Mouse (Mus musculus): ENCODE measurements at regions not wholly inside any gene's neighbourhood (a gene's known extent, or its start where the extent isn't known, plus 50 kb on each side); places are given as distances from the start of the nearest gene placed in this dataset.

DNA sequence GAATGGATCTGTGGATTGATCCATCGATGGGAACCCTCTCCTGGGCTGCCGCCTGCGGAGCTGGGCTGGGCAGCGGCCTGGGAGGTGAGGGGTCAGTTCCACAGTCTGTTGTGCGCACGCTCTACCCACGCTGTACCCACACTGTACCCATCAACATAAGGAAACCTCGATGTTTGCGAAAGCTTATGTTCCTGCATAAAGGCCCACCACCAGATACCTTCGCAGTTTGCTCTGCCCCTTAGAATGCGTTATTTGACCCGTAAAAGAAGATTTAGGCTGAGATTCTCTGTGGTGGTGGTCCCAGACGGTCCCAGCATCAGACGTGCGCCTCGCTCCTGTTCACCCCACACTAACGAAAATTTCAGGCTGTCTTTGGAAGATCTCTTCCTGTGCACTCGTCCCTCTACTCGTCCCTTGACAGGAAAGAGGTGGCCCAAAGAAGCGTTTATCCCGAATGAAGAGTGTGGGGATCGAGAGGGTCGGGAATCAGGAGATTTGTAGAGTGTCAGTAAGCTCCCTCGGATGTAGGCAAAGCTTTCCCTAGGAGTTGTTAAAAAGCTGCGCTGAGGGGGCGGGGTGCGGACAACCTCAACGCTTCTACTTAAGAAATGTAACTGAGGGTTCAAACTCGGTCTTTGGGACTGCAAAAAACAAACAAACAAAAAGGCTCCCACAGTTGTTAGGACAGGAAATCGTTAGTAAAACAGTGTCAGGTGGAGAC is 123.9 kb downstream of the Tmem161b start:
- Histone ChIP-seq H3K27ac (ENCODE audit: low read depth, low read length) (peak overlapping the region; percentile 98), H3K4me1 (ENCODE audit: control insufficient read depth, insufficient read depth, low read length) (peaks cover 38% of the 10 kb centered on the region), H3K36me3 (ENCODE audit: control insufficient read depth, insufficient read depth, low read length) (no peaks in the 10 kb centered on the region), H3K4me2 (ENCODE audit: low read length) (peak overlapping the region; percentile 90), H3K9me3 (replicated peaks; ENCODE audit: control insufficient read depth, low read length) (no peaks in the 10 kb centered on the region), H3K4me3 (ENCODE audit: low read depth, low read length) (peak overlapping the region; percentile 30), H3K9ac (ENCODE audit: low read length) (peak overlapping the region; percentile 81), H3K27me3 (replicated peaks; ENCODE audit: control insufficient read depth, insufficient read depth, low read length) (no peaks in the 10 kb centered on the region)
- under 1% methylated on average over 30 of the region's 30 CpGs for WGBS
- ATAC-seq (no peak), DNase-seq (ENCODE audit: low spot score) (peak; percentile 83)

DNA sequence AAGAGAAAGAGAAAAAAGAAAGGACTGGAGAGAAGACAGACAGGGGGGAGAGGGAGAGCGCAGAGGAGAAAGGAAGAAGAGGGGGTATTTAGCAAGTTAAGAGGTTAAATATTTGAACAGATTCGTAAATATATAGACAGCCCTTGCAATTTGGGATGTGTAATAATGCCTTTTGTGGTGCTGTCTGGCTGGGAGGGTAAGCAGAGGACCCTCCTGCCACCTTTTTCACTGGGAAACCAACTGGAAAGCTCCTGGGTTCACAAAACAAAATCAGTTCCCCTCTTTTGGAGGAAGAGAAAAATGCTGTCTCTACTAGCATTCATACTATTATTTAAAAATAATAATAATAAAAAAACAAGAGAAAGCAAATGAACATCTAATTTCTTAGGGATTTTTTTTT is 124.5 kb downstream of the Tmem161b start:
- H3K4me3 ChIP-seq (ENCODE audit: low read depth, low read length), result peak overlapping the region; percentile 30
- H3K27me3 ChIP-seq (replicated peaks; ENCODE audit: control insufficient read depth, insufficient read depth, low read length), result no peaks in the 10 kb centered on the region
- peak overlapping the region; percentile 81 for H3K9ac ChIP-seq (ENCODE audit: low read length)
- ATAC-seq (no peak), DNase-seq (ENCODE audit: low spot score) (no peak)
- peaks cover 39% of the 10 kb centered on the region for H3K4me1 ChIP-seq (ENCODE audit: control insufficient read depth, insufficient read depth, low read length)
- H3K9me3 ChIP-seq (replicated peaks; ENCODE audit: control insufficient read depth, low read length), result no peaks in the 10 kb centered on the region
- WGBS, result 0% methylated on average over 2 of the region's 2 CpGs
- peak overlapping the region; percentile 90 for H3K4me2 ChIP-seq (ENCODE audit: low read length)
- H3K27ac ChIP-seq (ENCODE audit: low read depth, low read length), result peak overlapping the region; percentile 98
- no peaks in the 10 kb centered on the region for H3K36me3 ChIP-seq (ENCODE audit: control insufficient read depth, insufficient read depth, low read length)

DNA sequence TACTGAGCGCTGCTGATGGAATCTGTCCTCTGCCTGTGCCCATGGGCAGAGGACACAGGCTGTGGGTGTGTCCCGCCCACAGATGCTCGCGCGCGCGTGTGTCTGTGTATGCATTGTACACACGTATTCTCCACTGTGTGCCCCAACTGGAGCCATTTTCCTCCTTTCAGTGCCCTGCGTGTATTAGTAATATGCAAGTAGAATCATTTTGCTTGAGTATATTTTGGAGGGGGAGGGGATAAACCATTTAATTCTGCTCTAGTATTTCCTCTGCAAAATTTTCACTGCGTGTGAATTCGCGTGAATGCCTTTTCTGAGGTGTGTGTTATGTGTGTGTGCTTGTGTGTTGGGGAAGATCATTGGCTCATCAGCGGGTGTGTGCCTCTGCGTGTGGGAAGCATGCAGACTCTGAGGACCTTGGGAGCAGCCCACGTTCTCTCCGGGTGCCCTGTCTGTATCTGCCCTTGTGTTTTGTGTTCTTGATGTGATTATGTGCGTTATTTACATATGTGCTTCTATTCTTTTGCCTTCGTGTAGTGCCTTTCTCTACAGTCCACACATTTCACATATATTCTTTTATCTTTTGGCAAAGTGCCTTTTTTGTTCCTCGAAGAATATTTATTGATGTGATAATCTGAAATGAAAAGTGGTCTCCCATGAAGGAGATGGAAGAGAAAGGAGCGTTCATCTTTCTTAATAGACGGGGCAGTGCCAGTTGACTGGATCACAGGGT is 125.3 kb downstream of the Tmem161b start:
- DNase-seq (ENCODE audit: low spot score), result peak; percentile 79
- Histone ChIP-seq H3K27me3 (replicated peaks; ENCODE audit: control insufficient read depth, insufficient read depth, low read length) (no peaks in the 10 kb centered on the region), H3K27ac (ENCODE audit: low read depth, low read length) (peak overlapping the region; percentile 98), H3K9ac (ENCODE audit: low read length) (peak overlapping the region; percentile 81), H3K4me3 (ENCODE audit: low read depth, low read length) (peak overlapping the region; percentile 28), H3K9me3 (replicated peaks; ENCODE audit: control insufficient read depth, low read length) (no peaks in the 10 kb centered on the region), H3K36me3 (ENCODE audit: control insufficient read depth, insufficient read depth, low read length) (no peaks in the 10 kb centered on the region), H3K4me2 (ENCODE audit: low read length) (peak overlapping the region; percentile 90), H3K4me1 (ENCODE audit: control insufficient read depth, insufficient read depth, low read length) (peaks cover 39% of the 10 kb centered on the region)
- WGBS, result under 1% methylated on average over 21 of the region's 21 CpGs
- peak; percentile 25 for ATAC-seq

DNA sequence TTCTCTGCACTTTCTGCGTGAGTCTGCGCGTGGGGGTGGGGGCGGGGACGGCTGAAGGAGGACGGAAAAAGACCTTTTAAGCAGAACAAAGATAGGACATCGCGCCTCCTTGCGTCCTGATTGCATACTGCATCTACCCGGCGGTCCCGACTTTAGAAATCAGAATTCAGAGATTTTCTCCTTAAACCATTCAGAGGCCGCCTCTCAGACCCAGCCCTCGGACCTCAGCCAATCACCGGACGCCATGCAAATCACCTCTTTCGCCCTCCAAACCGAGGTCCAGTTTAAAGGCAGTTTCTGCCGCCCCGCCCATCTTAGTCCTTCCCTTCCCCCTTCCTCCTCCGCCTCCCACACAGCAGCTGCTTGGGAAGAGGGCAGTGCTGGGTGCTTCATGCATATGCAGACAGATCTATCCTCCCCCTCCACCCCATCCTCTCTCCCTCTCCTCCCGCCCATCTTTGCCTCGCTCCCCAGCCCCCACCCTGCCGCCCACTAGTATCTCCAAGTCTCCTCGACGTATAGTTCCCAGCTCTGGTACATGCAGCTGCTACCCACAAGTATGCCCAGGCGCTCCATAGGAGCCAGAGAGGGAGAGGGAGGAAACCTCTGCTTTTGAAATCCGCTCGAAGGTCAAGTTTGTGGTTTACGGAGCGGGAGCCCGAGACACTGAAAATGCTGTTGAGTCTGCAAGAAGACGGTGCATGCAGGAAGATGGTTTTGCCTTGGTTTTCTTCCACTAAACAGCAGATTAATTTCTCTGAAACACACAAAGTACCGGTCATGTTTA is 126.0 kb downstream of the Tmem161b start:
- H3K4me2 ChIP-seq (ENCODE audit: low read length), result peak overlapping the region; percentile 90
- peak overlapping the region; percentile 46 for H3K4me3 ChIP-seq (ENCODE audit: low read depth, low read length)
- DNase-seq (ENCODE audit: low spot score) (peak; percentile 99), ATAC-seq (peak; percentile 95)
- peak overlapping the region; percentile 98 for H3K27ac ChIP-seq (ENCODE audit: low read depth, low read length)
- peak overlapping the region; percentile 95 for H3K9ac ChIP-seq (ENCODE audit: low read length)
- peaks cover 38% of the 10 kb centered on the region for H3K4me1 ChIP-seq (ENCODE audit: control insufficient read depth, insufficient read depth, low read length)
- no peaks in the 10 kb centered on the region for H3K9me3 ChIP-seq (replicated peaks; ENCODE audit: control insufficient read depth, low read length)
- under 1% methylated on average over 33 of the region's 34 CpGs for WGBS
- H3K36me3 ChIP-seq (ENCODE audit: control insufficient read depth, insufficient read depth, low read length), result no peaks in the 10 kb centered on the region
- H3K27me3 ChIP-seq (replicated peaks; ENCODE audit: control insufficient read depth, insufficient read depth, low read length), result no peaks in the 10 kb centered on the region

DNA sequence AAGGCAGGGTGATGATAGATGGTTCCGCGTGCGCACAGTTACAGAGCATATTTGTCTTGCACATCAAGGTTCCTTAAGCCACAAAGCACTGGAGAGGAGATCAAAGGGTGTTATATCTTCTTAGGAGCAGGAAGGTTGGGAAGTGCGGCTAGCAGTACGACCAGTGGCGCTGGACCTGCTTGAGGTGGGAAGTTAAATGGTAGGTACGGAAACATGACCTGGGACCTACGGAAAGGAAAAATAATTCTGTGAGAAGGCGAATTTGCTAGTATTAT is 126.5 kb downstream of the Tmem161b start:
- Histone ChIP-seq H3K9ac (ENCODE audit: low read length) (peak overlapping the region; percentile 95), H3K27ac (ENCODE audit: low read depth, low read length) (peak overlapping the region; percentile 98), H3K9me3 (replicated peaks; ENCODE audit: control insufficient read depth, low read length) (no peaks in the 10 kb centered on the region), H3K4me3 (ENCODE audit: low read depth, low read length) (peak overlapping the region; percentile 46), H3K36me3 (ENCODE audit: control insufficient read depth, insufficient read depth, low read length) (no peaks in the 10 kb centered on the region), H3K4me1 (ENCODE audit: control insufficient read depth, insufficient read depth, low read length) (peaks cover 33% of the 10 kb centered on the region), H3K4me2 (ENCODE audit: low read length) (peak overlapping the region; percentile 90), H3K27me3 (replicated peaks; ENCODE audit: control insufficient read depth, insufficient read depth, low read length) (no peaks in the 10 kb centered on the region)
- ATAC-seq (peak; percentile 0), DNase-seq (ENCODE audit: low spot score) (no peak)
- WGBS, result 0% methylated on average over 9 of the region's 9 CpGs

DNA sequence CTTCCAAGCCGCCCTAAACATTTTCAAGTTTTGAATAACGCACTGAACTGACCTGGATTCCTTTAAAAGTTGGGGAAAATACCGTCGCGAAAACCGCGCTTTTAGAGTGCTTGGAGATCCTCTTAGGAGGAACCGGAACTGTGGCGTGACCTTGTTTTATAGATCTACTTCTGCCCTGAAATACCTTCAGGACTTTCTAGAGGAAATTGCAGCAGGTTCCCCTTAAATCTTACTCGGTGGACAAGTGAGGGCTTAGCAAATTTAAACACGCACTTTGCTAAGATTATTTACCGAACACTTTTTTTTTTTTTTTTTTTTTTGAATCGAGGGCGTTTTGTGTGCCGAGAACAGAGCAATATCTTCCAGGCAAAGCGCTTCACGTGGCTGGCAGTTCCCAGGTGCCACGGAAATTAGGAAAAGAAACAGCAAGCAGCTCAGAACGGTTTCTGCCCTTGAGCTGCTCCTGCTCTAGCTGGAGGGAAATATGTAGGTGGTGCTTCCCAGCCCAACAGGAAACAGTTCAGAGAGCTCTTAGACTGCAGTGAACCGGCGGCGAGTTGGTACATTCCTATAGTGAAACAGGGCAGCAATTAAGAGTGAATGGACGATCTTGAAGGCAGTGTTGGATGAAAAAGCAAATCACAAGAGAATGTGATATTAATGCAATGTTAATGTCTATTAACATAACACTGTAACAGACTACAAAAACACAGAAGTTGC is 127.1 kb downstream of the Tmem161b start:
- DNase-seq (ENCODE audit: low spot score), result peak; percentile 88
- Histone ChIP-seq H3K27me3 (replicated peaks; ENCODE audit: control insufficient read depth, insufficient read depth, low read length) (no peaks in the 10 kb centered on the region), H3K4me2 (ENCODE audit: low read length) (peak overlapping the region; percentile 90), H3K36me3 (ENCODE audit: control insufficient read depth, insufficient read depth, low read length) (no peaks in the 10 kb centered on the region), H3K4me3 (ENCODE audit: low read depth, low read length) (peak overlapping the region; percentile 46), H3K27ac (ENCODE audit: low read depth, low read length) (peak overlapping the region; percentile 98), H3K9ac (ENCODE audit: low read length) (peak overlapping the region; percentile 95), H3K9me3 (replicated peaks; ENCODE audit: control insufficient read depth, low read length) (no peaks in the 10 kb centered on the region), H3K4me1 (ENCODE audit: control insufficient read depth, insufficient read depth, low read length) (peaks cover 28% of the 10 kb centered on the region)
- under 1% methylated on average over 23 of the region's 23 CpGs for WGBS
- ATAC-seq, result no peak

DNA sequence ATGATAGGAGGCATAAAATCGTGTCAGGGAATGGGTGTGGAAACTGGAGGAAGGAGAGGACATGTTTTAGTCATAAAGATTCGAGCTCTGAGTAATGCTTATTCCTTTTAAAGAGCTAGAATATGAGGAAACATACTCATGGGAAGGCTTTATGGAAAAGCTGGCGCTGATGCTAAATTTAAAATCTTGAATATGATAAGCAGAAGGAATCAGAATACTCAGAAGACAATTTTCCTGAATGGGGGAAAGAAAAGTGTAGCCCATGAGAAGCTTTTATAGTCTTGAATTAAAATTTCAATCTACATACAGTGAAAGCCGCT is 127.6 kb downstream of the Tmem161b start:
- H3K4me2 ChIP-seq (ENCODE audit: low read length), result peak overlapping the region; percentile 90
- H3K27me3 ChIP-seq (replicated peaks; ENCODE audit: control insufficient read depth, insufficient read depth, low read length), result no peaks in the 10 kb centered on the region
- no peaks in the 10 kb centered on the region for H3K36me3 ChIP-seq (ENCODE audit: control insufficient read depth, insufficient read depth, low read length)
- 15% methylated on average over 4 of the region's 4 CpGs for WGBS
- ATAC-seq (no peak), DNase-seq (ENCODE audit: low spot score) (no peak)
- H3K9me3 ChIP-seq (replicated peaks; ENCODE audit: control insufficient read depth, low read length), result no peaks in the 10 kb centered on the region
- peak overlapping the region; percentile 95 for H3K9ac ChIP-seq (ENCODE audit: low read length)
- peak overlapping the region; percentile 98 for H3K27ac ChIP-seq (ENCODE audit: low read depth, low read length)
- H3K4me1 ChIP-seq (ENCODE audit: control insufficient read depth, insufficient read depth, low read length), result peaks cover 23% of the 10 kb centered on the region
- peak overlapping the region; percentile 46 for H3K4me3 ChIP-seq (ENCODE audit: low read depth, low read length)

DNA sequence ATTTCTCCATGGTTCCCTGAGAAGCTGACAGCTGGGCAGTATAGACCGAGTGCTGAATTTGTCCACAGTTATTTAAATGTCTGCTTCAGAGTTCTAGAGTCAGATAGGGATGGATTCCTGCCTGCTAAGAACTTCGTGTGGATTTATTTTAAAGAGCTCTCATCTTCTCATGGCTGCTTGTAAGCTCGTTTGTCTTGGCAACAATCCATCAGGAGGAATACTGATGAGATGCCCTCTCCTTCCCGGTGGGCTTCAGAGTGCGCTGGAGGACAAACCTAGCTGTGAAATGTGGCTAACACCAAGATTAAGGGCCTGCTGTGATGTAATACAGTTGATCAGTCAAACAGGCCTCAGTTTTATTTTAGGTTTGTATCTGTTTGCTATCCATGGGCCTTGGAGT is 128.7 kb downstream of the Tmem161b start:
- WGBS, result 31% methylated on average over 5 of the region's 5 CpGs
- Histone ChIP-seq H3K36me3 (ENCODE audit: control insufficient read depth, insufficient read depth, low read length) (no peaks in the 10 kb centered on the region), H3K4me2 (ENCODE audit: low read length) (peak overlapping the region; percentile 90), H3K27ac (ENCODE audit: low read depth, low read length) (peak overlapping the region; percentile 98; the same call in 1 of the 2 replicates), H3K4me1 (ENCODE audit: control insufficient read depth, insufficient read depth, low read length) (peaks cover 18% of the 10 kb centered on the region), H3K4me3 (ENCODE audit: low read depth, low read length) (no peak overlapping the region), H3K9ac (ENCODE audit: low read length) (no peak overlapping the region), H3K9me3 (replicated peaks; ENCODE audit: control insufficient read depth, low read length) (no peaks in the 10 kb centered on the region), H3K27me3 (replicated peaks; ENCODE audit: control insufficient read depth, insufficient read depth, low read length) (no peaks in the 10 kb centered on the region)
- DNase-seq (ENCODE audit: low spot score), result peak; percentile 36
- ATAC-seq, result no peak

Measured in forebrain, embryonic 14.5 days (tissue).